Mouse (Mus musculus) heart, postnatal 4 days (tissue): ENCODE results near the gene Htra3. TPM values are rescaled to one million over a fixed set of nuclear protein-coding genes. Genes with fewer than 3 reads are reported as not detected.
A peak's percentile ranks its signal among the peaks of the same experiment; 100 is the strongest.

Experiments used
- DNase-seq: peaks from one replicate; pipeline ENCODE4 v3.0.0; 2021
- total RNA-seq, 2 experiments: library from RNA; stranded (reverse); gene quantifications; 2 replicates each; pipeline ENCODE4 v1.2.3; 2021

Htra3 gene
- total RNA-seq, 2 experiments from 2014 or later: 23.3 to 30.8 TPM

GRCm38 (mm10) chr5:35652319-35652718 lies 27.3 kb downstream of the Htra3 start:
- DNase-seq: no peak

- no peak for DNase-seq
Measured at GRCm38 (mm10) chr5:35648230-35648629, 31.4 kb downstream of the Htra3 start.

DNA sequence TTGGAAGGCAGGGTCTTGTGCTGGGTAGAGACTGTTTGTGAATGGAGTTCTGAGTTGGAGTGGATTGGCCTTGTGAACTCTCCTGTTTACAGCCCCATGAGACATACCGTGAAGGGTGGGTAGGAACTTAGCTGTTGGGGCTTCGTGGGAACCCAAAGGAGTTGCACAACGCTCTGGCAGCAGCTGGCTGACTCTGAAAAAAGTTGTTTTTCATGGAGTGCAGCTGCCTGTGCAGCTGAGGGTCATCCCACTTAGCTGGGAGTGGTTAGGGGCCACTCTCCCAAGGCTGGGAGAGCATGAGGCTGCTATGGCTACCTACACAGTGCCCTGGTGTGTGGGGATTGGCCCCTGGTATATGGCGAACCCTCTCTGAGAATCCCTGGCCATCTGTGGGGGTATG lies 32.0 kb downstream of the Htra3 start:
- peak; percentile 47 for DNase-seq

GRCm38 (mm10) chr5:35646927-35647326 lies 32.7 kb downstream of the Htra3 start:
- DNase-seq: peak; percentile 64

DNA sequence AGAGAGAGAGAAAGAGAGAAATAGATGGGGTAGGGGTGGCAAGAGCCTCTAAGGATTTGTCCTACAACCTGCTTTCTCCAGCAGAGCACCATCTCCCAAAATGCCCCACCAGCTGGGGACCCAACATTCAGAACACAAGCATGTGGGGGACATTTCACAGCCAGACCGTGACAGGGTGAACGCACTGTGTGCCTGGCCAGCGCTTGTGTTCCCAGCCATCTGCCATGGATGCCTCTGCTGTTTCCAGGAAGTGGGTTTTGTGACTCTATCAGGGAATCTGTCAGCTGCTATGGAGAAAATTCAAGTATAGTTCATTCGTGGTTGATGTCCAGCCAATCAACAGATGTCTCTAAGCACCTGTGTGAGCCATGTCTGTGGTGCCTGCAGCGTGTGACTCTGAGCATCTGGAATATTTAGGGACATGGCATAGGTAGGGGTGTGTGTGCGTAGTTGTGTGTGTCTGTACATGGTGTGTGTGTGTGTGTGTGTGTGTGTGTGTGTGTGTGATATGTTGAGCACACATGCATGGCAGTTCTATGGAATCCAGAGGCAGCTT lies 33.6 kb downstream of the Htra3 start:
- no peak for DNase-seq

DNA sequence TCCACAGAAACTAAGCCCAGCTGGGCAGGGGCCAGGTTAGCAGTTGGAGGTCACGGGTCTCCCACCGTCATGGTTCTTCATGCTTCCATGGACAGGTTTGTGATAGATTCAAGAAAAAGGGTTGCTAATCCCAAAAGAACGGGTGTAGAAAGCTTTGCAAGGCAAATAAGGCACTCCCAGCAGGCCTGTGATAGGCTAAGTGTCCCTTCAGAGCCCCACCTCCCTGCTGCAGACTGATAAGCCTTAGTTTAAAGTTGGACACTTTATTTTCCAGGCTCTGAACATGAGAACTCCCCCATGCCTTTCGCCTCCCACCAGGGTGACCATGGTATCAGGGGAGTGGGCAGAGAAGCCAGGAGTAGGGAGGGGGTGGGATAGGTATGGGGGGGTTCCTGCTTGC lies 35.5 kb downstream of the Htra3 start:
- no peak for DNase-seq

DNA sequence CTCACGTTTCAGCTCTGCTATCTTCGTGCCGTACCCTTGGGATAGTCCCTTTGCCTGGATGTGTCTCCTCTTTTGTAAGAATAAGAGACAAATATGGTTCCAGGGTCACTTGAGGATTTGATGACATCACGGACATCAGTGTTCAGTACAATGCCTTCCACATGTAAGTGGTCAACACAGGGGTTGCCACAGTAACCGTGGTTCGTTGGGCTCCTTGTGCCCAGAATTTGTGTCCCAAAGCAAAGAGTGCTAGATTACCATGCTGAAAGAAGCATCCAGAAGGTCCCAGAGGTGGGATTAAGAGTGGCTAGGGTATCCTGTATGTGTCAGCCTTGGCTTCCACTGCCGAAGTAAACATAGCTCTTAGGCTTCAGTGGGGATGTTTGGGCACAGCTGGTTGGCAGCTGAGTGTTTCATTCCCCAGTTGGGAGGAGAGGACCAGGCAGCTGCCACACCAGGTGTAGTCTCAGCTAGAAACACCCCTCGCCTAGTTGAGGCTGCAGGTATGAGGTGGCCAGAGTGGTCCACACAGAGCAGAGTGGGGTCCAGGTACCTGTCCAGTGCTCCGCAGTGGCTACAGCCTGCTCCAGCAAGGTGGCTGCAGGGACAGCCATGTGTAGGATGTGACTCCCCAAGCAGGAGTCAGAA lies 36.1 kb downstream of the Htra3 start:
- DNase-seq: no peak

- DNase-seq: peak; percentile 52
Measured at GRCm38 (mm10) chr5:35641961-35642584, 37.5 kb downstream of the Htra3 start.

DNA sequence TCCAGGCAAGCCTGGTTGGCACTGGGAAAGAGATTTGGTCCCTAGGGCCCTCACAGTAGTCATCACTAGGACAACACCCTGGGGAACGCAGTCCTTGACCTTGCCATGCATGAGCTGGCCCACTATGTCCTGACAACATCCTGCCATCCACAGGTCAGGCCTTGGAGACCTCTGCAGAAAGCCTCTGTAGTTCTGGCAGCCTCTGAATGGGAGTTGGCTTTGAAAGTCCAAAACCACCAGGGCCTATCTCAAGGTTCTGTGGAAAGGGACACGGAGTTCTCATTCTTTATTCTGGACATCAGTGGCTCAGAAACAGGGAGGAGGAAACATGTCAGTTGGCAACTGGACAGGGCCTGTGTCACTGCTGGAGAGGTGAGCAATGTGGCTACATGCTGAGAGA lies 43.6 kb downstream of the Htra3 start:
- peak; percentile 53 for DNase-seq

GRCm38 (mm10) chr5:35632841-35633240 lies 46.7 kb downstream of the Htra3 start:
- DNase-seq: no peak

DNA sequence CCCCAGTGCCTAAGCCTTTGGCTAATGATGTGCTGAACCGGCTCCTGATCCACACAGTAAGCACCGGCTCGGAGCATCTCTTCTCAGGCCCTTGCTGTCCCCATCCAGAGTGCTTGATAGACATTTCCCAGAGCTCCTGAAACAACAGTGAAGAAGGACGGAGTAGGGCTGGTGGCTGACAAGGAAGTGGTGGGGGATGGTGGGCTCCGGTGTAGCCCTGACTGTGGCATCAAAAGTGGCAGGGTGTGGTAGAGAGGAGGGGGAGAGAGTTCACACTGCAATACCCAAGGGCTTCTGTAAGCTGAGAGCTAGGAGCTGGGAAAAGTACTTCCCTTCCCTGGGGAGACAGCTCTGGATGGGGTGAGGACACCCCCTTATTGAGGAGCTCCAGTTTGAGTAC lies 47.8 kb downstream of the Htra3 start:
- no peak for DNase-seq

- DNase-seq: no peak
Measured at GRCm38 (mm10) chr5:35631224-35631623, 48.4 kb downstream of the Htra3 start.

- DNase-seq: no peak
Measured at GRCm38 (mm10) chr5:35630706-35631105, 48.9 kb downstream of the Htra3 start.

DNA sequence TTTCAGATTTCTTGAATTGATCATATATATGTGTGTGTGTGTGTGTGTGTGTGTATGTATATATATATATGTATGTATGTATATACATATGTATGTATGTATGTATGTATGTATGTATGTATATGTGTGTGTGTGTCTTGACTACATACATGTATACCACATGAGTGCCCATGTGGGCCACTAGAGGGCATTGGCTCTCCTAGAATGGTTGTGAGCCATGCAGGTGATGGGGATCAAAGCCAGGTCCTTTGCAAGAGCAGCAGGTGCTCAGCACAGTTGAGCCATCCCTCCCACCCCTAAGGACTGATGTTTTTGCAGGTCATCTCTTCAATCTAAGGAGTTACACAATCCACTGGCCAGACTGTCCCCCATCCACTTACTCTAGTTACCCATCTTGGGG lies 50.2 kb downstream of the Htra3 start:
- no peak for DNase-seq

DNA sequence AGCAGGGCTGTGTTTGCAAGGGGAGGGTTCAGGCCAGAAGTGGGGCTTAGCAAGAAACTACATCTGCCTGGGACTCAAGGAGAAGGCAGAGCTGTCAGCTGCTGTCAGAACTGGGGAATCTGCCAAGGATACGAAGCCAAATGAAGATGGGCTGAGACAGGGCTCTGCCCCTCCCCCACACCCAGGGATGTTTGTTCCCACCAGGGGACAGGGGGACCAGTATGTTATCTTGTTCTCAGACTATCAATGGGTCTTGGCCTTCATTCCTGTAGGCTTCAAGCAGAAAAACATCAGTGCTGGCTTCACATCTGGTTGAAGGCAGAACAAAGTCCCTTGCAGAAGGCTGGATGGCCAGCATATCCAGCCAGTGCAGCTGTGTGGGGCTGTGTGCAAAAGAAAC lies 50.9 kb downstream of the Htra3 start:
- DNase-seq: peak; percentile 77

DNA sequence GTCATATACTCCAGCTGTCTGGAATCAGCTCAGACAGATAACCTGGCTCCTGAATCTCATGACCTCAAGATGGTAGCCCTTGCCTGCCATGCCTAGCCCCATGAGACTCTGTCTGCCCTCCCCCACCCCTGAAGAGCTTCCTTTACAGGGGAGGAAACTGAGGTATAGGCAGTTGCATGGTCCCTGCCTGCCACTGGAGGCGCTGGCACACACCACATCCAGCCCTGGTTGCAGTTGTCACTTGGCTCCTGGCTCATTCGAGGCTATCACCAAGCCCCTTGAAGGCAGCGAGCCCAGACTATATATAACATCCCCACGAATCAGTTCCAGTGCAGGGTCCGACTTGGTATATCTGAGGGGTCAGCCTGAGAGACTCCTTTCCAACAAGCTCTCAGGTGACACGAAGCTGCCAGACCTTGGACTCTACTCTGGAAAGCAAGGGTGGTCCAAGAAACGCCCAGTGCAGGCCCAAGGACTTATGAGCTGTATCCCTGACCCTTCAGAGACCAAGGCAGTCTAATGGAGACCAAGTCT lies 52.2 kb downstream of the Htra3 start:
- no peak for DNase-seq

GRCm38 (mm10) chr5:35626408-35626807 lies 53.2 kb downstream of the Htra3 start:
- DNase-seq: no peak

- peak; percentile 74 for DNase-seq
Measured at GRCm38 (mm10) chr5:35624751-35625239, 54.8 kb downstream of the Htra3 start.

- DNase-seq: no peak
Measured at GRCm38 (mm10) chr5:35623831-35624230, 55.8 kb downstream of the Htra3 start.

- DNase-seq: peak; percentile 49
Measured at GRCm38 (mm10) chr5:35621114-35621513, 58.5 kb downstream of the Htra3 start.

- no peak for DNase-seq
Measured at GRCm38 (mm10) chr5:35616943-35617342, 62.6 kb downstream of the Htra3 start.

GRCm38 (mm10) chr5:35612722-35613121 lies 66.9 kb downstream of the Htra3 start:
- DNase-seq: no peak

DNA sequence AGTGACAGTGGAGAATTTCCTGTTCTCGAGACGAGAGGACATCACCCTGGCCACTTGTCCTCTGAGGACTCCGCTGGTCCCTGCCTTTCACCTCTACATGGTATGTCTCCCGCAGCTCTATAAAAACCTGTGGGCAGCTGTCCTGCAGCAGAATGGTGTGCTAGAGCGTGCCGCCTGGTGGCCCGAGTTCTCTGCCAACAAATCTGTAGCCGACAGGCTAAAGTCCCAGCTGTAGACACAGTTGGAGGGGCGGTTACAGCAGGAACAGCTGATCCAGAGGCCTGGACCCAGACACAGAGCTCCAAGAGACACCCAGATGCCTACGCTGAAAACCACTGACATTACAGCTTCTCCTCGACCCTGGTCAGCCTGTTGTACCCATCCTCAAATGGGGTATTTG lies 67.7 kb downstream of the Htra3 start:
- DNase-seq: peak; percentile 30

DNA sequence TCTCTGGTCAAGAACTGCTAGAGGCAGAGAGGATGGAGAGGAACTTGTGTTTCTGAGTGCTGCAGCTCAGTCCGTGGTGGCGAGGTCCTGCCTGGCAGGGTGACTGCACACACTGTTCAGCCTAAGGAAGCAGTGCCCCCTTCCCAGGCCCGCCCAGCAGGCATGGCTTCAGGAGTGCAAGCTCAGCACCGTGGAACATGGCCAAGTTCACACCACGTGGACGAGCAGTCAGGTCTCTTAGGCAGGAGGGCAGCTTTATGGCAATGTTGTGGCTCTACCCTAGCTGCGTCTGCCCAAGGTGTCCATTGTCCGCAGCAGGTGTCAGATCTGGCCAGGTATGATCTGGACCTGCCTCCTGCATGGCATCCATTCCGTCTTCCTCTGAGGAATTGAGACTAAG lies 68.4 kb downstream of the Htra3 start:
- DNase-seq: peak; percentile 39
